Mouse (Mus musculus): ENCODE measurements at regions not wholly inside any gene's neighbourhood (a gene's known extent, or its start where the extent isn't known, plus 50 kb on each side); places are given as distances from the start of the nearest gene placed in this dataset. TPM values are rescaled to one million over a fixed set of nuclear protein-coding genes. Genes with fewer than 3 reads are reported as not detected.
"Not testable (repeated sequence)": the region's sequence is repeated elsewhere in the genome, so short reads cannot be mapped to it uniquely, and the experiment has no call there.

DNA sequence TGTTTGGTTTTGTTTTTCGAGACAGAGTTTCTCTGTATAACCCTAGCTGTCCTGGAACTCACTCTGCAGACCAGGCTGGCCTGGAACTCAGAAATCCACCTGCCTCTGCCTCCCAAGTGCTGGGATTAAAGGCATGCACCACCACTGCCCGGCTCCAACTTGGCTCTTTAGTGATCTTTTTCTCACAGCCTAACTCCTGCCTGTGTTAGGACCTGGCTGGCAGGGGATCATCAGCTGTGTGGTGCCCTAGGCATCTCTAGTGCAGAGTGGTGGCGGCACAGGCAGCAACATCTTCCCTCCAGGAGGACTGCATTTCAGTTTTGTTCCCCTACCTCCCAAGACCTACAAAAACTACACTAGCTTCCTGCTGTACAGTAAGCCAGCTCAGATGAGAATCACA is 54.4 kb upstream of the Spon1 start:
- H3K4me1 ChIP-seq (ENCODE audit: control insufficient read depth, insufficient read depth, low read length); H3K27me3 ChIP-seq (ENCODE audit: control insufficient read depth, insufficient read depth, low read length); H3K27ac ChIP-seq (ENCODE audit: low read length); H3K9me3 ChIP-seq (ENCODE audit: control insufficient read depth, low read depth, low read length); H3K4me2 ChIP-seq (replicated peaks; ENCODE audit: low read depth, low read length); ATAC-seq (ENCODE audit: insufficient number of reproducible peaks, insufficient read depth, low FRiP score, low read depth); H3K4me3 ChIP-seq (ENCODE audit: low read depth, low read length); H3K36me3 ChIP-seq (ENCODE audit: control insufficient read depth, insufficient read depth, low read length); H3K9ac ChIP-seq (replicated peaks; ENCODE audit: low read depth, low read length): not testable (repeated sequence)
- WGBS, result 67% methylated on average over 3 of the region's 3 CpGs

Small RNA genes lying in the stretch of these regions (microRNA-seq; reads per million reads assigned to microRNA genes)
- not detected for gene Gm23700

Measured in stomach, embryonic 14.5 days (tissue).